Mouse (Mus musculus): ENCODE data around the gene Otulin.

Otulin gene

DNA sequence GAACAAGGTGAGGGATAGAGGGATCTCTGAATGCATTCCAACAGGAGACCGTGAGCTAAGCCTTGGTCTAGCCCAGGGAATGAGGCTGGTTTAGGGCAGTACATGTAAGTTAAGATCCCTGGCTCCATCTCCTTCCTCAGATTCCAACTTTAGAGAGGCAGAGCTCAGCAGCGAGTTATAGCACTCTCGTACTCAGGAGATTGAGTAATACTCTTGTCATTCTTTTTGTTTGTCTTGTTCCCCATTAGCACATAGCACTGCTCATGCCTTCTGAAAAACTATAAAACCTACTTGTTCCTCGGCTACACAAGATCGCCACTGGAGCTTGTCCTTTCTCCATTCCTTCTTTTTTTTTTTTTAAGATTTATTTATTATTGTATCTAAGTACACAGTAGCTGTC, 30.0 kb downstream of the Otulin start:
- Histone ChIP-seq H3K27me3 (ENCODE audit: insufficient read depth, low read length) (no peaks in the 10 kb centered on the region), H3K4me3 (replicated peaks; ENCODE audit: low read length) (no peak overlapping the region), H3K4me1 (replicated peaks; ENCODE audit: low read depth, low read length) (peaks cover 39% of the 10 kb centered on the region), H3K9me3 (ENCODE audit: low read length) (no peaks in the 10 kb centered on the region), H3K36me3 (ENCODE audit: insufficient read depth, low read length) (peaks cover 78% of the 10 kb centered on the region)
- TF ChIP-seq POU5F1 (IDR thresholded peaks at IDR 0.05; ENCODE audit: borderline replicate concordance, low read length) (no peak), CTCF (conservative IDR thresholded peaks at IDR 0.05; ENCODE audit: low read length) (no peak), NANOG (IDR thresholded peaks at IDR 0.05; ENCODE audit: borderline replicate concordance, low read length) (no peak)

GRCm38 (mm10) chr15:27598786-27599385, 31.6 kb downstream of the Otulin start:
- H3K9me3 ChIP-seq (ENCODE audit: low read length) = no peaks in the 10 kb centered on the region
- no peaks in the 10 kb centered on the region for H3K27me3 ChIP-seq (ENCODE audit: insufficient read depth, low read length)
- H3K4me1 ChIP-seq (replicated peaks; ENCODE audit: low read depth, low read length) = peaks cover 54% of the 10 kb centered on the region
- TF ChIP-seq CTCF (conservative IDR thresholded peaks at IDR 0.05; ENCODE audit: low read length) (no peak), NANOG (IDR thresholded peaks at IDR 0.05; ENCODE audit: borderline replicate concordance, low read length) (no peak), POU5F1 (IDR thresholded peaks at IDR 0.05; ENCODE audit: borderline replicate concordance, low read length) (no peak)
- no peak overlapping the region for H3K4me3 ChIP-seq (replicated peaks; ENCODE audit: low read length)
- peaks cover 71% of the 10 kb centered on the region for H3K36me3 ChIP-seq (ENCODE audit: insufficient read depth, low read length)

DNA sequence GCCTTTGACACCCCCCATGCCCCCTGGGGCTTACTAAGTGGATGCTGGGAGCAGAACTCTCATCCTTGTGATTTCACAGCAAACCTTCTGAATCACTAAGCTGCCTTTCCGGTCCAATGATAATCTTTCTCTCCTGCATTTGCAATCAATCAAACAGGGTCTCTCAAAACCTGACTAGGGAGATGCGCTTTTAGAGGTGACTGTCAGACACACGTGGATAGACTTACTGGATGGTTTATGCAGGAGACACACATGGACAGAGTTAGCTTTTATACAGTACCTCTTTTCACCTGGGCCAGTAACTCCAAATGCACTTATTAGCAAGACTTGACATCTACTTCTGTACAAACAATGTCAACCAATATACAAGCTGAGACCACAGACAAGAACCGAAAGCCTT, 33.0 kb downstream of the Otulin start:
- no peaks in the 10 kb centered on the region for H3K9me3 ChIP-seq (ENCODE audit: low read length)
- TF ChIP-seq CTCF (conservative IDR thresholded peaks at IDR 0.05; ENCODE audit: low read length) = no peak
- no peak for TF ChIP-seq NANOG (IDR thresholded peaks at IDR 0.05; ENCODE audit: borderline replicate concordance, low read length)
- no peak for TF ChIP-seq POU5F1 (IDR thresholded peaks at IDR 0.05; ENCODE audit: borderline replicate concordance, low read length)
- H3K4me1 ChIP-seq (replicated peaks; ENCODE audit: low read depth, low read length) = peaks cover 61% of the 10 kb centered on the region
- H3K36me3 ChIP-seq (ENCODE audit: insufficient read depth, low read length) = peaks cover 71% of the 10 kb centered on the region
- no peak overlapping the region for H3K4me3 ChIP-seq (replicated peaks; ENCODE audit: low read length)
- H3K27me3 ChIP-seq (ENCODE audit: insufficient read depth, low read length) = no peaks in the 10 kb centered on the region

- H3K27me3 ChIP-seq (ENCODE audit: insufficient read depth, low read length) = no peaks in the 10 kb centered on the region
Measured at GRCm38 (mm10) chr15:27596463-27597140, 33.9 kb downstream of the Otulin start.

DNA sequence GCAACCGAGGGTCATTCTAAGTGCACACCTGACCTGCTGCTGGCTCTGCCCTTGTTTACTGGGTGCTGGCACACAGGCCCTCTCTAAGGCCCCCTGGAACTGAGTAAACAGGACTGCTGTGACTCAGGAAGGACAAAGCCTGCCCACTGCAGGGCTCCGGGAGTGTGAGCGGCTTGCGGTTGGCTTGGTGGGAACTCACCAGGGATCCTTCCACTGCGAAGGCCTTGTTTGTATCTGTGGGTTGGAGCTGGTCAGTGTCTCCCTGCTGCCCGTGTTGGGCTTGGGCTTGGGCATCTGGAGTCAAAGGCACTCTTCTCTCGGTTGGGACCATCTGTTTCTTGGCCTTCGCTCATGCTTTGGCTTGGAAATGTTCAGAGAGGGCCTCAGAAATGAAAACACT, 34.9 kb downstream of the Otulin start:
- no peaks in the 10 kb centered on the region for H3K27me3 ChIP-seq (ENCODE audit: insufficient read depth, low read length)
- 0 out of 2 replicates have a peak overlapping the region, but pooled peaks have one; percentile 26 for H3K4me3 ChIP-seq (replicated peaks; ENCODE audit: low read length)
- H3K9me3 ChIP-seq (ENCODE audit: low read length) = no peaks in the 10 kb centered on the region
- peaks cover 78% of the 10 kb centered on the region for H3K36me3 ChIP-seq (ENCODE audit: insufficient read depth, low read length)
- H3K4me1 ChIP-seq (replicated peaks; ENCODE audit: low read depth, low read length) = peaks cover 52% of the 10 kb centered on the region
- TF ChIP-seq CTCF (conservative IDR thresholded peaks at IDR 0.05; ENCODE audit: low read length) (no peak), POU5F1 (IDR thresholded peaks at IDR 0.05; ENCODE audit: borderline replicate concordance, low read length) (no peak), NANOG (IDR thresholded peaks at IDR 0.05; ENCODE audit: borderline replicate concordance, low read length) (no peak)

More at GRCm38 (mm10) chr15:27596463-27597140, 33.9 kb downstream of the Otulin start:
- H3K9me3 ChIP-seq (ENCODE audit: low read length) = no peaks in the 10 kb centered on the region
- H3K4me1 ChIP-seq (replicated peaks; ENCODE audit: low read depth, low read length) = peaks cover 53% of the 10 kb centered on the region
- H3K36me3 ChIP-seq (ENCODE audit: insufficient read depth, low read length) = peaks cover 77% of the 10 kb centered on the region
- H3K4me3 ChIP-seq (replicated peaks; ENCODE audit: low read length) = no peak overlapping the region
- TF ChIP-seq NANOG (IDR thresholded peaks at IDR 0.05; ENCODE audit: borderline replicate concordance, low read length) = no peak
- no peak for TF ChIP-seq CTCF (conservative IDR thresholded peaks at IDR 0.05; ENCODE audit: low read length)
- TF ChIP-seq POU5F1 (IDR thresholded peaks at IDR 0.05; ENCODE audit: borderline replicate concordance, low read length) = no peak

DNA sequence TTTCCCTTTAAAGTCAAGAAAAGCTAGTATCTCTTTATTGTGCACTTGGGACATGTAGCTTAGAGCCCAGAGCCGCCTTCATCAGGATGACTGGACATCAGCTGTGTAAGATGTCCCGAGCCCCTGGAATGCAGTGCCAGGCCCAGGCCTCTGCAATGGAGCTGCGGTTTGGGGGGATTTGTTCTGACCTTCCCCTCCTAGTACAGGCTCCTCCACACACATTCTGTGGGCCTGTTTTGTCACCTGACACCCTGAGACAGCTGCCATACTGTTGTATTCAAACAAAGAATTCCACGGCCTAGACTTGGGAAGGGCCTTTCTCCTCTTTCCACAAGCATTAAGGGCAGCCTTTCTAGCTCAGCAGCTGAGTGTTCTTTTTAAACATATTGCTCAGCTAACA, 35.5 kb downstream of the Otulin start:
- Histone ChIP-seq H3K36me3 (ENCODE audit: insufficient read depth, low read length) (peaks cover 78% of the 10 kb centered on the region), H3K4me3 (replicated peaks; ENCODE audit: low read length) (0 out of 2 replicates have a peak overlapping the region, but pooled peaks have one; percentile 26), H3K27me3 (ENCODE audit: insufficient read depth, low read length) (no peaks in the 10 kb centered on the region), H3K4me1 (replicated peaks; ENCODE audit: low read depth, low read length) (peaks cover 58% of the 10 kb centered on the region), H3K9me3 (ENCODE audit: low read length) (no peaks in the 10 kb centered on the region)
- TF ChIP-seq CTCF (conservative IDR thresholded peaks at IDR 0.05; ENCODE audit: low read length) (no peak), NANOG (IDR thresholded peaks at IDR 0.05; ENCODE audit: borderline replicate concordance, low read length) (no peak), POU5F1 (IDR thresholded peaks at IDR 0.05; ENCODE audit: borderline replicate concordance, low read length) (no peak)

DNA sequence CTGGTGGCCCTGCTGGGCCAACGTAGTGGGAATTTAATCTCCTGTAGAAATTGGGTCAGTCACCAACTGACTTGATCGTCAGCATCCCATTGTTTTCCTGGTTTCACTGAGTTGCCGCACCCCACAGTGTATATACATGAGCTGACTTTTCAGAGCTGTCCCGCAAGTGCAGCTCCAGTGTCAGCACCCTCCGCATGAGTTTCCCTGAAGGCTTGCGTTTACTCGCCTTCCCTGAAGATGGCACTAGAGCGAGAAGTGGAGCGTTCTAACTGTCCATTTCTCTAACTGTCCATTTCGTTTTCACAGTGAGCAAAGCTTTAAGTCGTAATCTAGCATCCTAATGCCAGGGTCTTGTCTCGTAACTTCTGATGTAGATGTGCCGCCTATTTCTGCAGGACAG, 36.8 kb downstream of the Otulin start:
- Histone ChIP-seq H3K4me1 (replicated peaks; ENCODE audit: low read depth, low read length) (peaks cover 58% of the 10 kb centered on the region), H3K4me3 (replicated peaks; ENCODE audit: low read length) (no peak overlapping the region), H3K9me3 (ENCODE audit: low read length) (no peaks in the 10 kb centered on the region), H3K27me3 (ENCODE audit: insufficient read depth, low read length) (no peaks in the 10 kb centered on the region), H3K36me3 (ENCODE audit: insufficient read depth, low read length) (peaks cover 74% of the 10 kb centered on the region)
- TF ChIP-seq NANOG (IDR thresholded peaks at IDR 0.05; ENCODE audit: borderline replicate concordance, low read length) = no peak
- peak; percentile 31 for TF ChIP-seq CTCF (conservative IDR thresholded peaks at IDR 0.05; ENCODE audit: low read length)
- TF ChIP-seq POU5F1 (IDR thresholded peaks at IDR 0.05; ENCODE audit: borderline replicate concordance, low read length) = no peak

DNA sequence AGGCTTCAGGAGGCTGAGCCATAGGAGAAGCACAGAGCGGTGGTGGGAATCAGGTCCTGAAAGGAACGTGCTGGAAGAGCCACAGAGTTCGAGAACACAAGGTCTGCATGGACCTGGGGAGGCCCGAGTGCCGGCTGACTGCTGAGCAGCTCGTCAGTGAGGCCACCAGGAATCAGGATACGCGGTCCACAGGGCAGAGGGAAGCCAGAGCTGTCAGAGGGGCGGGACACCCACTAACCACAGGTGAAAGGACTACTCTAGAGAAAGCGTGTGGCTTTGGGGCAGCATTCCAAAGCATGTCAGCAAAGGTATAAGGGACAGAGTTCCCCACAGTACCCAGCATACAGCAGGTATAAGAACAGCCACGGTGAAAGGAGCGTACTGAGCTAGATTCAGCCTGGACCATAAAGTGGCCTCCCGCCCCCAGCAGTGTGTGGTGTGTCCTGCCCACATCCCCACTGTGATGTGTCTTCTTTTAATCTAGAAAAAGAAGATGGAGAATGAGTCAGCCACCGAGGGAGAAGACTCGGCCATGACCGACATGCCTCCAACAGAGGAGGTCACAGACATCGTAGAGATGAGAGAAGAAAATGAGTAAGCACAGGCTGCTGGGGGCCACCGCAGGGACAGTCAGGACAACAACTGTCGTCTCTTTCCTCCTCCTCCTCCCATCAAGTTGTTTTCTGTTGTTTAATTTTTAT, 37.7 kb downstream of the Otulin start:
- Histone ChIP-seq H3K9me3 (ENCODE audit: low read length) (no peaks in the 10 kb centered on the region), H3K27me3 (ENCODE audit: insufficient read depth, low read length) (no peaks in the 10 kb centered on the region), H3K4me3 (replicated peaks; ENCODE audit: low read length) (no peak overlapping the region), H3K4me1 (replicated peaks; ENCODE audit: low read depth, low read length) (peaks cover 58% of the 10 kb centered on the region), H3K36me3 (ENCODE audit: insufficient read depth, low read length) (peaks cover 73% of the 10 kb centered on the region)
- TF ChIP-seq POU5F1 (IDR thresholded peaks at IDR 0.05; ENCODE audit: borderline replicate concordance, low read length) (no peak), NANOG (IDR thresholded peaks at IDR 0.05; ENCODE audit: borderline replicate concordance, low read length) (no peak), CTCF (conservative IDR thresholded peaks at IDR 0.05; ENCODE audit: low read length) (no peak)

All from E14TG2a.4 (cell line).